Mouse (Mus musculus) kidney, embryonic 14.5 days (tissue): ENCODE measurements at regions not wholly inside any gene's neighbourhood (a gene's known extent, or its start where the extent isn't known, plus 50 kb on each side); places are given as distances from the start of the nearest gene placed in this dataset.

Experiments used
- ATAC-seq: fragments of 200-750 bp; cut with Nextera tagmentation; 2 replicates; pipeline ENCODE4 v1.8.0; 2017; ENCODE audit warnings: moderate number of reproducible peaks, mild to moderate bottlenecking, moderate TSS enrichment, moderate library complexity; ENCODE audit not compliant: low FRiP score, low TSS enrichment
- H3K27ac ChIP-seq: fragments of 300-500 bp; sonication (generic); 2 replicates; pipeline ENCODE4 v1.5.1; 2014; ENCODE audit warnings: low read depth, mild to moderate bottlenecking, low read length, moderate library complexity, mixed read lengths
- H3K27me3 ChIP-seq: fragments of 300-500 bp; sonication (generic); 2 replicates; pipeline ENCODE4 v1.6.1; 2014; ENCODE audit warnings: mild to moderate bottlenecking, low read length; ENCODE audit not compliant: control insufficient read depth, insufficient read depth
- H3K36me3 ChIP-seq: fragments of 300-500 bp; sonication (generic); 2 replicates; pipeline ENCODE4 v1.6.1; 2014; ENCODE audit warnings: low read length, mixed read lengths; ENCODE audit not compliant: control insufficient read depth, insufficient read depth
- H3K4me1 ChIP-seq: fragments of 300-500 bp; sonication (generic); 2 replicates; pipeline ENCODE4 v1.6.1; 2014; ENCODE audit warnings: low read length, mixed read lengths; ENCODE audit not compliant: control insufficient read depth, insufficient read depth
- H3K4me2 ChIP-seq: fragments of 300-500 bp; sonication (generic); replicated peaks from 2 replicates; pipeline ENCODE4 v1.6.1; 2014; ENCODE audit warnings: low read depth, mild to moderate bottlenecking, low read length
- H3K4me3 ChIP-seq: fragments of 300-500 bp; sonication (generic); 2 replicates; pipeline ENCODE4 v1.5.1; 2014; ENCODE audit warnings: mild to moderate bottlenecking, low read length
- H3K9ac ChIP-seq: fragments of 300-500 bp; sonication (generic); 2 replicates; pipeline ENCODE4 v1.6.1; 2014; ENCODE audit warnings: low read depth, mild to moderate bottlenecking, low read length, moderate library complexity
- H3K9me3 ChIP-seq: fragments of 300-500 bp; sonication (generic); 2 replicates; pipeline ENCODE4 v1.6.1; 2016; ENCODE audit warnings: low read length; ENCODE audit not compliant: control insufficient read depth
- WGBS: fragments of 180-500 bp; shearing (Covaris S2); extraction: QIAGEN DNeasy Blood & Tissue Kit; methylation state at CpG from one replicate; pipeline ENCODE4 v1.1.7; 2014; 5-methylcytosine and 5-hydroxymethylcytosine counted together

GRCm38 (mm10) chr1:143130257-143130656 is 510.2 kb upstream of the B3galt2 start:
- H3K9ac ChIP-seq: no peak overlapping the region
- no peak for ATAC-seq

GRCm38 (mm10) chr1:143132806-143133205 is 507.7 kb upstream of the B3galt2 start:
- Histone ChIP-seq H3K36me3 (no peaks in the 10 kb centered on the region), H3K4me1 (no peaks in the 10 kb centered on the region), H3K27me3 (no peaks in the 10 kb centered on the region), H3K9ac (no peak overlapping the region), H3K4me2 (no peak overlapping the region), H3K4me3 (no peak overlapping the region), H3K9me3 (no peaks in the 10 kb centered on the region), H3K27ac (no peak overlapping the region)
- WGBS: 88% methylated on average over 2 of the region's 2 CpGs
- no peak for ATAC-seq

More at GRCm38 (mm10) chr1:143130257-143130656, 510.2 kb upstream of the B3galt2 start:
- Histone ChIP-seq H3K27ac (no peak overlapping the region), H3K4me3 (no peak overlapping the region), H3K27me3 (no peaks in the 10 kb centered on the region), H3K9me3 (no peaks in the 10 kb centered on the region), H3K4me1 (no peaks in the 10 kb centered on the region), H3K36me3 (no peaks in the 10 kb centered on the region), H3K4me2 (no peak overlapping the region)
- 71% methylated on average over 1 of the region's 1 CpGs for whole genome bisulfite sequencing

- H3K4me3 ChIP-seq: no peak overlapping the region
- H3K9me3 ChIP-seq: no peaks in the 10 kb centered on the region
- H3K27ac ChIP-seq: no peak overlapping the region
- H3K27me3 ChIP-seq: no peaks in the 10 kb centered on the region
- no peak overlapping the region for H3K9ac ChIP-seq
- 76% methylated on average over 4 of the region's 4 CpGs for WGBS
- H3K36me3 ChIP-seq: no peaks in the 10 kb centered on the region
- ATAC-seq: no peak
- no peak overlapping the region for H3K4me2 ChIP-seq
- H3K4me1 ChIP-seq: no peaks in the 10 kb centered on the region
Measured at GRCm38 (mm10) chr1:143145111-143145984, 495.1 kb upstream of the B3galt2 start.

- Histone ChIP-seq H3K9ac (no peak overlapping the region), H3K4me1 (no peaks in the 10 kb centered on the region), H3K4me3 (no peak overlapping the region), H3K36me3 (no peaks in the 10 kb centered on the region), H3K4me2 (no peak overlapping the region), H3K27me3 (no peaks in the 10 kb centered on the region), H3K9me3 (no peaks in the 10 kb centered on the region), H3K27ac (no peak overlapping the region)
- WGBS: 85% methylated on average over 9 of the region's 9 CpGs
- ATAC-seq: no peak
Measured at GRCm38 (mm10) chr1:143171286-143171685, 469.2 kb upstream of the B3galt2 start.

- no peaks in the 10 kb centered on the region for H3K9me3 ChIP-seq
- H3K4me1 ChIP-seq: no peaks in the 10 kb centered on the region
- no peak overlapping the region for H3K27ac ChIP-seq
- H3K36me3 ChIP-seq: no peaks in the 10 kb centered on the region
- H3K27me3 ChIP-seq: no peaks in the 10 kb centered on the region
- H3K4me2 ChIP-seq: no peak overlapping the region
- no peak for ATAC-seq
- H3K4me3 ChIP-seq: no peak overlapping the region
- 87% methylated on average over 2 of the region's 2 CpGs for WGBS
- H3K9ac ChIP-seq: no peak overlapping the region
Measured at GRCm38 (mm10) chr1:143173836-143174235, 466.6 kb upstream of the B3galt2 start.

GRCm38 (mm10) chr1:143192167-143192793 is 448.2 kb upstream of the B3galt2 start:
- Histone ChIP-seq H3K9ac (no peak overlapping the region), H3K4me1 (no peaks in the 10 kb centered on the region), H3K36me3 (no peaks in the 10 kb centered on the region), H3K4me3 (no peak overlapping the region), H3K4me2 (no peak overlapping the region), H3K27me3 (no peaks in the 10 kb centered on the region), H3K9me3 (no peaks in the 10 kb centered on the region), H3K27ac (no peak overlapping the region)
- ATAC-seq: no peak
- WGBS: 83% methylated on average over 3 of the region's 3 CpGs

- H3K36me3 ChIP-seq: no peaks in the 10 kb centered on the region
- no peak overlapping the region for H3K9ac ChIP-seq
- no peaks in the 10 kb centered on the region for H3K9me3 ChIP-seq
- WGBS: 88% methylated on average over 4 of the region's 4 CpGs
- H3K27me3 ChIP-seq: no peaks in the 10 kb centered on the region
- no peaks in the 10 kb centered on the region for H3K4me1 ChIP-seq
- ATAC-seq: no peak
- no peak overlapping the region for H3K27ac ChIP-seq
- no peak overlapping the region for H3K4me3 ChIP-seq
- no peak overlapping the region for H3K4me2 ChIP-seq
Measured at GRCm38 (mm10) chr1:143200213-143200889, 440.1 kb upstream of the B3galt2 start.

- no peak overlapping the region for H3K27ac ChIP-seq
- no peak overlapping the region for H3K4me3 ChIP-seq
- no peak for ATAC-seq
- H3K9me3 ChIP-seq: no peaks in the 10 kb centered on the region
- no peaks in the 10 kb centered on the region for H3K36me3 ChIP-seq
- no peak overlapping the region for H3K4me2 ChIP-seq
- 90% methylated on average over 5 of the region's 5 CpGs for WGBS
- no peaks in the 10 kb centered on the region for H3K27me3 ChIP-seq
- no peaks in the 10 kb centered on the region for H3K4me1 ChIP-seq
- H3K9ac ChIP-seq: no peak overlapping the region
Measured at GRCm38 (mm10) chr1:143200971-143201370, 439.5 kb upstream of the B3galt2 start.

- 77% methylated on average over 3 of the region's 3 CpGs for WGBS
Measured at GRCm38 (mm10) chr1:143202182-143202581, 438.3 kb upstream of the B3galt2 start.

More at GRCm38 (mm10) chr1:143202182-143202581, 438.3 kb upstream of the B3galt2 start:
- Histone ChIP-seq H3K4me2 (no peak overlapping the region), H3K27me3 (no peaks in the 10 kb centered on the region), H3K4me1 (no peaks in the 10 kb centered on the region), H3K36me3 (no peaks in the 10 kb centered on the region), H3K27ac (no peak overlapping the region), H3K9ac (no peak overlapping the region), H3K4me3 (no peak overlapping the region), H3K9me3 (no peaks in the 10 kb centered on the region)
- ATAC-seq: no peak
